ENCODE assay signal across 18 mouse cellular contexts in the genomic region with DNA sequence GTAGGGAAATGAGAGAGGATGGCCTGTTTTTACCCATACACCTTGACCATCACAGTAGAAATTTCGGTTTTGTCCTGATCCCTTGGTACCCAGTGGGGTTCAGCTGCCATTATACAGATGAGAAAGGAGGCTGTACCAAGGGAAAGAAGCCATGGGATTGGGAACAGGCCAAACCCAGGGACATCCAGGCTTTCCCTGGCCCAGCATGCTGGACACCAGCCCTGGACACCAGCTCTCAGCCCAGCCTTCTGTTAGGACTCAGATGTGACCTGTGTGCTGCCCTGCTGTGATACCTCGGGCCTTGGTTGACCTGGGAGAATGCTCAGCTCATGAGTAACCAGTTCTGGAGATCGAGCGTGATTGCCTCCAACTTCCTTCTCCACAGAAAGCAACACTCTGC. TPM values are rescaled to one million over a fixed set of nuclear protein-coding genes. Genes with fewer than 3 reads are reported as not detected.
DNase-seq lines count a peak whose midpoint lies in the region; TF ChIP-seq lines count a peak whose summit lies in the region.
"Had no signal": no experiment of that assay in that cellular context is flagged by ENCODE, and none has a peak within 500 bp of the region (broad histone marks: within the 10 kb centered on the region; RNA-seq: fewer than 3 reads in every experiment).

No protein-coding gene starts in this region.

- H3K27ac ChIP-seq in gastrocnemius, adult 2 months = no peak overlapping the region
- H3K27ac ChIP-seq: embryonic facial prominence, embryonic 15.5 days; heart, embryonic 10.5 days; hindbrain, embryonic 15.5 days; kidney, postnatal 0 days had no signal

- TF ChIP-seq CTCF in gastrocnemius, adult 2 months (IDR thresholded peaks at IDR 0.05) = no peak

- H3K4me3 ChIP-seq in gastrocnemius, adult 2 months = no peak overlapping the region
- H3K4me3 ChIP-seq: embryonic facial prominence, embryonic 15.5 days; erythroblast, embryonic 14.5 days; heart, embryonic 10.5 days; hindbrain, embryonic 15.5 days had no signal

- intact Hi-C loops in gastrocnemius, adult 2 months (cut with DNase I) = no loop called here
- intact Hi-C loops in heart, postnatal 10 days (cut with DNase I) = no loop called here

- DNase-seq in heart, adult 11 months = peak; percentile 77
- DNase-seq in heart, postnatal 4 days = no peak
- DNase-seq in cerebellum, adult 8-10 months = peak; percentile 38
- peak; percentile 49 to 54 for DNase-seq in cerebellum, postnatal 14 days
- no peak for DNase-seq in gastrocnemius, adult 2 months
- no peak for DNase-seq in heart, postnatal 10 days
- no peak for DNase-seq in right cerebral cortex, adult 2 months (ENCODE audit: low spot score in 2 of 2)
- DNase-seq: adrenal gland, adult 2 months; adrenal gland, postnatal 25 days; embryo, embryonic 11 days; gastrocnemius, postnatal 14 days; kidney, adult 9 months had no signal

RNA-seq across cellular contexts. Expression of a gene that starts 51.8 kb away (rescaled TPM):
- total RNA-seq in heart, postnatal 4 days (2021) = 10 to 100 TPM; 17.3 to 18.5 TPM
- 1 to 10 TPM in 1 of 2 experiments, under 1 TPM in 1; 0.61 to 1.2 TPM for total RNA-seq in gastrocnemius, adult 2 months (2021)
- total RNA-seq in heart, postnatal 10 days (2021) = 10 to 100 TPM; 10.6 to 13.3 TPM
- total RNA-seq: common myeloid progenitor, adult 5-6 weeks had no signal

Comparison
In these comparisons a context has a peak if more than half of its experiments do, and no peak if none do; other contexts are left out.
1. DNase-seq: peak in heart, adult 11 months (single experiment), cerebellum, adult 8-10 months (single experiment) and cerebellum, postnatal 14 days (2 of 2); none in heart, postnatal 4 days (single experiment), gastrocnemius, adult 2 months (single experiment), heart, postnatal 10 days (0 of 2) and right cerebral cortex, adult 2 months (0 of 2).
2. RNA of a gene that starts 51.8 kb away (total RNA-seq): 17.3 to 18.5 TPM in heart, postnatal 4 days and 10.6 to 13.3 TPM in heart, postnatal 10 days; 0.61 to 1.2 TPM in gastrocnemius, adult 2 months; every median in the first group is over 4 times any median in the second.